Mouse (Mus musculus): ENCODE data around the gene Ciita. TPM values are rescaled to one million over a fixed set of nuclear protein-coding genes. Genes with fewer than 3 reads are reported as not detected.

The Ciita gene
- total RNA-seq, 1 experiment = 0.22 TPM

DNA sequence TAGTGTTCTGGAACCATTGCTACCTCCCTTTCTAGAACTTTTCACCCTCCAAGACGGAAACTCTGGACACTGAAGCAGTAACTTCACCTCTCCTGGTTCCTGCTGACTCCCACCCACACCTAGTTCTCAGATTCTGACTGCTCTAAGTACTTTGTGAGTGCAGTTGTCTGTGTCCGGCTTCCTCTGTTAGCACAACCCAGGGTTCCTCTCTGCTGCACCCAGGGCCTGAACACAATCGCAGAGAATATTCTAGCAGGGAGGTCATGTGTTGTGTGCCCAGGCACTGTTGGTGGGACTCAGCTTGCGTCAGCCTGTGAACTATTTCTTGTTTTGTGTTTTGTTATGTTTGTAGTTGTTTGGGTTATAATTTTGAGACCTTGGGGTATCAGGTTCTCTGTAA, 11.9 kb downstream of the Ciita start:
- Histone ChIP-seq H3K9ac (ENCODE audit: insufficient read depth, low read depth, low read length, poor library complexity, severe bottlenecking) (no peak overlapping the region), H3K4me3 (ENCODE audit: insufficient read depth in 1 of 2, low read depth in 1 of 2, low read length in 2 of 2, poor library complexity in 1 of 2, severe bottlenecking in 1 of 2) (no peak overlapping the region), H3K9me3 (ENCODE audit: control insufficient read depth, insufficient read depth, low read depth, low read length) (no peaks in the 10 kb centered on the region), H3K4me1 (ENCODE audit: control insufficient read depth in 2 of 2, insufficient read depth in 2 of 2, low read length in 2 of 2, poor library complexity in 1 of 2) (peaks cover 0 to 3% of the 10 kb centered on the region in 2 experiments; a peak in 1 of 4 replicates), H3K27ac (ENCODE audit: insufficient read depth, low read depth, low read length, poor library complexity, severe bottlenecking) (no peak overlapping the region), H3K36me3 (ENCODE audit: control insufficient read depth, insufficient read depth, low read length, poor library complexity, severe bottlenecking) (no peaks in the 10 kb centered on the region)
- DNase-seq (ENCODE audit: low read depth, low spot score) = no peak
- no peak for TF ChIP-seq HCFC1 (IDR thresholded peaks at IDR 0.05; ENCODE audit: borderline replicate concordance, insufficient read depth, low read length)
- TF ChIP-seq MAFK (IDR thresholded peaks at IDR 0.05; ENCODE audit: insufficient read depth, low read depth, low read length) = no peak
- no peak for TF ChIP-seq CHD2 (IDR thresholded peaks at IDR 0.05; ENCODE audit: low read depth, low read length)
- TF ChIP-seq ZC3H11A (IDR thresholded peaks at IDR 0.05; ENCODE audit: borderline replicate concordance, low read depth, low read length) = no peak
- no peak for TF ChIP-seq ZNF384 (IDR thresholded peaks at IDR 0.05; ENCODE audit: low read depth, low read length)
- in situ Hi-C loops (cut with MboI; ENCODE audit: low sequenced_read_pairs in 2 of 2, unreplicated experiment in 2 of 2) = no loop called here

DNA sequence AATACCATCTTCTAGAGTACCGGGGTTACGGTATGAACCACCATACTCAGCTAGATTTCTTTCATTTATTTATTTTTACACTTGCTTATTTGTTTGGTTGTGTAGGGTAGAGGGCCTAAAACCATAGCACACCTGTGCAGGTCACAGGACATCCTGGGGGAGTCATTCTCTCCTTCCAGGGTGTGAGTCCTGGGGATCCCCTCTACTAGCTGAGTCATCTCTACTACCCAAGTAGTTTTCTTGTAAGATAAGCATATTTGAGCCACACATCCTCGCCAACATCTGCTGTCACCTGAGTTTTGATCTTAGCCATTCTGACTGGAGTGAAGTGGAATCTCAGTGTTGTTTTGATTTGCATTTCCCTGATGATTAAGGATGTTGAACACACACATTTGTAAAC, 12.7 kb downstream of the Ciita start:
- no peak for DNase-seq (ENCODE audit: low read depth, low spot score)
- Histone ChIP-seq H3K27ac (ENCODE audit: insufficient read depth, low read depth, low read length, poor library complexity, severe bottlenecking) (no peak overlapping the region), H3K4me3 (ENCODE audit: insufficient read depth in 1 of 2, low read depth in 1 of 2, low read length in 2 of 2, poor library complexity in 1 of 2, severe bottlenecking in 1 of 2) (no peak overlapping the region), H3K9ac (ENCODE audit: insufficient read depth, low read depth, low read length, poor library complexity, severe bottlenecking) (no peak overlapping the region), H3K4me1 (ENCODE audit: control insufficient read depth in 2 of 2, insufficient read depth in 2 of 2, low read length in 2 of 2, poor library complexity in 1 of 2) (peaks cover 0 to 3% of the 10 kb centered on the region in 2 experiments; a peak in 1 of 4 replicates), H3K36me3 (ENCODE audit: control insufficient read depth, insufficient read depth, low read length, poor library complexity, severe bottlenecking) (no peaks in the 10 kb centered on the region), H3K9me3 (ENCODE audit: control insufficient read depth, insufficient read depth, low read depth, low read length) (no peaks in the 10 kb centered on the region)
- in situ Hi-C loops (cut with MboI; ENCODE audit: low sequenced_read_pairs in 2 of 2, unreplicated experiment in 2 of 2) = no loop called here
- no peak for TF ChIP-seq ZNF384 (IDR thresholded peaks at IDR 0.05; ENCODE audit: low read depth, low read length)
- TF ChIP-seq MAFK (IDR thresholded peaks at IDR 0.05; ENCODE audit: insufficient read depth, low read depth, low read length) = no peak
- TF ChIP-seq ZC3H11A (IDR thresholded peaks at IDR 0.05; ENCODE audit: borderline replicate concordance, low read depth, low read length) = no peak
- no peak for TF ChIP-seq HCFC1 (IDR thresholded peaks at IDR 0.05; ENCODE audit: borderline replicate concordance, insufficient read depth, low read length)
- TF ChIP-seq CHD2 (IDR thresholded peaks at IDR 0.05; ENCODE audit: low read depth, low read length) = no peak

DNA sequence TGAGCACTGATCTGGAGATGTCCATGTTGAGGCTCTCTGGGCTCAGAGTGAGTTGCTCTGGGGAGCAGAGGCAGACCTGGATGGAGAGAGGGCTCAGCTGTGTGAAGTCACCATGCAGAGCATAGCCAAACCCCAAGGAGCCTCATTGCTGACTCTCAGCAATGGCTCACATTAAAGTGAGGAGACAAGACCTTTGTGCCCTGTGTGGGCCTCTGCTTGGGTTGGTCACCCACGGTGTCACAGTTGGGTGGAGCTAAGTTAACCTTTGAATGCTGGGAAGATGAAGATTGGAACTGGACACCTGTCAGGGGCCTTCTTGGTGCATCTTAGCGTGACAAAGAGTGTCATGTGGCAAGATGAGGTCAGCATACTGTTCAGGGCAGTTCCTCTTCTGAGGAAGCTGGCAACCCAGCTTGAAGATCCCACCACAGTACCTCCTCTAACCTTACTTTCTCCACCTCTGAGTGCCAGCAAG, 16.0 kb downstream of the Ciita start:
- DNase-seq (ENCODE audit: low read depth, low spot score) = no peak
- no peaks in the 10 kb centered on the region for H3K4me1 ChIP-seq (ENCODE audit: control insufficient read depth in 2 of 2, insufficient read depth in 2 of 2, low read length in 2 of 2, poor library complexity in 1 of 2)
- TF ChIP-seq CHD2 (IDR thresholded peaks at IDR 0.05; ENCODE audit: low read depth, low read length) (no peak), HCFC1 (IDR thresholded peaks at IDR 0.05; ENCODE audit: borderline replicate concordance, insufficient read depth, low read length) (no peak), MAFK (IDR thresholded peaks at IDR 0.05; ENCODE audit: insufficient read depth, low read depth, low read length) (no peak), ZC3H11A (IDR thresholded peaks at IDR 0.05; ENCODE audit: borderline replicate concordance, low read depth, low read length) (no peak), ZNF384 (IDR thresholded peaks at IDR 0.05; ENCODE audit: low read depth, low read length) (no peak)
- no peak overlapping the region for H3K9ac ChIP-seq (ENCODE audit: insufficient read depth, low read depth, low read length, poor library complexity, severe bottlenecking)
- no peak overlapping the region for H3K4me3 ChIP-seq (ENCODE audit: insufficient read depth in 1 of 2, low read depth in 1 of 2, low read length in 2 of 2, poor library complexity in 1 of 2, severe bottlenecking in 1 of 2)
- no peaks in the 10 kb centered on the region for H3K9me3 ChIP-seq (ENCODE audit: control insufficient read depth, insufficient read depth, low read depth, low read length)
- H3K27ac ChIP-seq (ENCODE audit: insufficient read depth, low read depth, low read length, poor library complexity, severe bottlenecking) = no peak overlapping the region
- in situ Hi-C loops (cut with MboI; ENCODE audit: low sequenced_read_pairs in 2 of 2, unreplicated experiment in 2 of 2) = no loop called here
- H3K36me3 ChIP-seq (ENCODE audit: control insufficient read depth, insufficient read depth, low read length, poor library complexity, severe bottlenecking) = no peaks in the 10 kb centered on the region

DNA sequence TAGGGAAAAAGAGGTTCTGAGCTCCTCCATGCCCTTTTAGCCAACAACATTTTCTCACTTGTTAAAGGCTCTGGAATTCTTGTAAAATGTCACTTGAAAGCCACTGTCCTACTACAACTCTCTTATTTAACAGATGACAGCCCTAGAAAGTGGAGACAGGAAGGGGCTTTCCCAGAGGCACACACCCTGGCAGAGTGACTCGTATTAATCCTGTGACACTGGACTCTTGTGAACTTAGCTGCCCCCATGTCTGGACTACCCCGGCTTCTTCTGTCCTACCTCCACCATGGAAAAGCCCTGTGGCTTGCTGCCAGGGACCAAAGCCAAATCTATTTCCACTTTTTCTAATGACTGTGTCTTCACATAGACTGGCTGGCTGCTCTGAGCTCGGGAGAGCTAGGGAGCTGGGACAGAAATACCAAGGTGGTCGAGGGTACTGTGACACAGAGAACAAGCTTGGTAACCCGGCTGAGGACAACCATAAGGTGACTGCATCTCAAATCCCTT, 18.3 kb downstream of the Ciita start:
- in situ Hi-C loops (cut with MboI; ENCODE audit: low sequenced_read_pairs in 2 of 2, unreplicated experiment in 2 of 2) = no loop called here
- H3K4me3 ChIP-seq (ENCODE audit: insufficient read depth in 1 of 2, low read depth in 1 of 2, low read length in 2 of 2, poor library complexity in 1 of 2, severe bottlenecking in 1 of 2) = no peak overlapping the region
- H3K9me3 ChIP-seq (ENCODE audit: control insufficient read depth, insufficient read depth, low read depth, low read length) = no peaks in the 10 kb centered on the region
- no peak for DNase-seq (ENCODE audit: low read depth, low spot score)
- no peaks in the 10 kb centered on the region for H3K36me3 ChIP-seq (ENCODE audit: control insufficient read depth, insufficient read depth, low read length, poor library complexity, severe bottlenecking)
- H3K27ac ChIP-seq (ENCODE audit: insufficient read depth, low read depth, low read length, poor library complexity, severe bottlenecking) = no peak overlapping the region
- no peaks in the 10 kb centered on the region for H3K4me1 ChIP-seq (ENCODE audit: control insufficient read depth in 2 of 2, insufficient read depth in 2 of 2, low read length in 2 of 2, poor library complexity in 1 of 2)
- no peak overlapping the region for H3K9ac ChIP-seq (ENCODE audit: insufficient read depth, low read depth, low read length, poor library complexity, severe bottlenecking)
- TF ChIP-seq ZC3H11A (IDR thresholded peaks at IDR 0.05; ENCODE audit: borderline replicate concordance, low read depth, low read length) (no peak), ZNF384 (IDR thresholded peaks at IDR 0.05; ENCODE audit: low read depth, low read length) (no peak), HCFC1 (IDR thresholded peaks at IDR 0.05; ENCODE audit: borderline replicate concordance, insufficient read depth, low read length) (no peak), MAFK (IDR thresholded peaks at IDR 0.05; ENCODE audit: insufficient read depth, low read depth, low read length) (no peak), CHD2 (IDR thresholded peaks at IDR 0.05; ENCODE audit: low read depth, low read length) (no peak)
